Mouse (Mus musculus) spleen, adult 2 months (tissue): ENCODE results near the gene Haus5. TPM values are rescaled to one million over a fixed set of nuclear protein-coding genes. Genes with fewer than 3 reads are reported as not detected.

Experiments used
- DNase-seq, 2 experiments: peaks; one replicate each; pipeline versions ENCODE4 v3.0.0 to v3.0.0-alpha.2; 2012 to 2021; ENCODE audit warnings: low spot score in 2 of 2, low read depth in 1 of 2
- H3K27ac ChIP-seq: fragments of 200-500 bp; 2 replicates; pipeline ENCODE4 v1.5.1; 2012; ENCODE audit warnings: low read length, inconsistent platforms; ENCODE audit not compliant: insufficient read depth
- H3K27me3 ChIP-seq: fragments of 200-500 bp; 2 replicates; pipeline ENCODE4 v1.6.1; 2012; ENCODE audit warnings: mild to moderate bottlenecking, moderate library complexity, low read length, inconsistent platforms; ENCODE audit not compliant: control insufficient read depth, insufficient read depth
- H3K36me3 ChIP-seq: fragments of 200-500 bp; 2 replicates; pipeline ENCODE4 v1.6.1; 2012; ENCODE audit warnings: mild to moderate bottlenecking, low read length, inconsistent platforms; ENCODE audit not compliant: control insufficient read depth, insufficient read depth
- H3K4me1 ChIP-seq: fragments of 200-500 bp; 2 replicates; pipeline ENCODE4 v1.6.1; 2011; ENCODE audit warnings: inconsistent platforms; ENCODE audit not compliant: control insufficient read depth, insufficient read depth, insufficient read length
- H3K4me3 ChIP-seq: fragments of 200-500 bp; 2 replicates; pipeline ENCODE4 v1.5.1; 2011; ENCODE audit warnings: mild to moderate bottlenecking, inconsistent platforms; ENCODE audit not compliant: insufficient read depth, insufficient read length; ENCODE audit errors: extremely low read depth
- POLR2A ChIP-seq: fragments of 200-500 bp; IDR thresholded peaks from 2 replicates; pipeline ENCODE4 v1.6.1; 2011; ENCODE audit warnings: low read depth, low read length, inconsistent platforms
- WGBS: fragments of 180-500 bp; shearing (Covaris S2); methylation state at CpG from one replicate; pipeline ENCODE4 v1.1.7; 2018; 5-methylcytosine and 5-hydroxymethylcytosine counted together
- polyA plus RNA-seq: library from polyadenylated mRNA; depleted of rRNA; stranded (reverse); fragments of >200 nt; gene quantifications from 2 replicates; pipeline ENCODE4 v1.2.3, GENCODE M21; 2012; rRNA removed

The Haus5 gene
- polyA plus RNA-seq, 1 experiment, result 13.3 TPM

GRCm38 (mm10) chr7:30604424-30604823, 60.4 kb downstream of the Haus5 start:
- H3K27ac ChIP-seq, result no peak overlapping the region
- H3K27me3 ChIP-seq, result no peaks in the 10 kb centered on the region
- DNase-seq, result no peak
- WGBS, result 47% methylated on average over 8 of the region's 8 CpGs
- no peak for TF ChIP-seq POLR2A
- H3K36me3 ChIP-seq, result no peaks in the 10 kb centered on the region
- H3K4me1 ChIP-seq, result no peaks in the 10 kb centered on the region
- H3K4me3 ChIP-seq, result no peak overlapping the region

Other genes with a start within 250 kb of the Haus5 start
- gene Hcst, start 245.1 kb downstream of the Haus5 start, polyA plus RNA-seq, result 178 and 278 TPM in 2 replicates
- 55.1 and 70.8 TPM in 2 replicates for gene Nfkbid, start 243.3 kb downstream of the Haus5 start, polyA plus RNA-seq
- gene Aplp1, start 219.5 kb downstream of the Haus5 start, polyA plus RNA-seq, result 1.9 and 2.3 TPM in 2 replicates
- gene Kirrel2, start 207.3 kb downstream of the Haus5 start, polyA plus RNA-seq, result 0.14 and 0.49 TPM in 2 replicates
- 1.8 and 2.4 TPM in 2 replicates for gene Nphs1, start 206.7 kb downstream of the Haus5 start, polyA plus RNA-seq
- gene Prodh2, start 171.4 kb downstream of the Haus5 start, polyA plus RNA-seq, result 0.04 TPM in 1 of 2 replicates, not detected in the other
- gene Arhgap33, start 129.9 kb downstream of the Haus5 start, polyA plus RNA-seq, result 18.4 and 26.5 TPM in 2 replicates
- 10.7 and 12.1 TPM in 2 replicates for gene Hspb6, start 112.8 kb downstream of the Haus5 start, polyA plus RNA-seq
- gene Proser3, start 112.7 kb downstream of the Haus5 start, polyA plus RNA-seq, result 8.5 and 10.8 TPM in 2 replicates
- 34.9 and 36.4 TPM in 2 replicates for gene Lin37, start 105.2 kb downstream of the Haus5 start, polyA plus RNA-seq
- gene U2af1l4, start 101.7 kb downstream of the Haus5 start, polyA plus RNA-seq, result 31.6 and 36.5 TPM in 2 replicates
- 3.1 and 4.4 TPM in 2 replicates for gene Gm49396, start 101.7 kb downstream of the Haus5 start, polyA plus RNA-seq
- 85.2 and 86.9 TPM in 2 replicates for gene Psenen, start 101.4 kb downstream of the Haus5 start, polyA plus RNA-seq
- gene Igflr1, start 99.6 kb downstream of the Haus5 start, polyA plus RNA-seq, result 17.0 and 19.0 TPM in 2 replicates
- 59.7 and 71.7 TPM in 2 replicates for gene Kmt2b, start 76.3 kb downstream of the Haus5 start, polyA plus RNA-seq
- 10.2 and 10.3 TPM in 2 replicates for gene Zbtb32, start 66.1 kb downstream of the Haus5 start, polyA plus RNA-seq
- gene Upk1a, start 52.1 kb downstream of the Haus5 start, polyA plus RNA-seq, result 0.88 and 1.2 TPM in 2 replicates
- 116 and 120 TPM in 2 replicates for gene Cox6b1, start 38.8 kb downstream of the Haus5 start, polyA plus RNA-seq
- not detected in 2 replicates for gene Etv2, start 29.1 kb downstream of the Haus5 start, polyA plus RNA-seq
- gene Rbm42, start 14.7 kb downstream of the Haus5 start, polyA plus RNA-seq, result 56.5 and 74.5 TPM in 2 replicates
- not detected in 2 replicates for gene Pmis2, start 6.6 kb upstream of the Haus5 start, polyA plus RNA-seq
- gene 2200002J24Rik, start 33.9 kb upstream of the Haus5 start, polyA plus RNA-seq, result 0.41 and 0.63 TPM in 2 replicates
- 0.90 and 1.0 TPM in 2 replicates for gene Atp4a, start 47.2 kb upstream of the Haus5 start, polyA plus RNA-seq
- gene Tmem147, start 64.5 kb upstream of the Haus5 start, polyA plus RNA-seq, result 103 and 107 TPM in 2 replicates
- 0.12 TPM in 1 of 2 replicates, not detected in the other for gene Gapdhs, start 78.7 kb upstream of the Haus5 start, polyA plus RNA-seq
- 0.47 and 0.97 TPM in 2 replicates for gene Sbsn, start 86.5 kb upstream of the Haus5 start, polyA plus RNA-seq
- gene Dmkn, start 98.8 kb upstream of the Haus5 start, polyA plus RNA-seq, result 1.1 and 1.5 TPM in 2 replicates
- gene Krtdap, start 122.9 kb upstream of the Haus5 start, polyA plus RNA-seq, result not detected in 2 replicates
- gene Ffar2, start 158.8 kb upstream of the Haus5 start, polyA plus RNA-seq, result 19.2 and 38.6 TPM in 2 replicates
- gene Ffar3, start 191.2 kb upstream of the Haus5 start, polyA plus RNA-seq, result 0.59 and 0.84 TPM in 2 replicates
- gene Ffar1, start 196.6 kb upstream of the Haus5 start, polyA plus RNA-seq, result 17.0 and 20.1 TPM in 2 replicates
- gene Cd22, start 215.3 kb upstream of the Haus5 start, polyA plus RNA-seq, result 269 and 316 TPM in 2 replicates
- 3.5 TPM in 2 replicates for gene Mag, start 249.9 kb upstream of the Haus5 start, polyA plus RNA-seq